Mouse (Mus musculus) macrophage (primary cell): ENCODE measurements around the gene Glce. TPM values are rescaled to one million over a fixed set of nuclear protein-coding genes. Genes with fewer than 3 reads are reported as not detected.
A peak's percentile ranks its signal among the peaks of the same experiment; 100 is the strongest.

Source experiments
- H3K27ac ChIP-seq: fragments of 350-480 bp; formaldehyde crosslinking; 2 replicates; pipeline ENCODE4 v1.9.0; 2021
- H3K36me3 ChIP-seq: fragments of 350-480 bp; formaldehyde crosslinking; 2 replicates; pipeline ENCODE4 v1.9.0; 2021; ENCODE audit errors: inconsistent target
- H3K4me3 ChIP-seq: fragments of 350-480 bp; formaldehyde crosslinking; 2 replicates; pipeline ENCODE4 v1.9.0; 2021; ENCODE audit errors: inconsistent target
- H3K79me2 ChIP-seq: fragments of 350-480 bp; formaldehyde crosslinking; 2 replicates; pipeline ENCODE4 v1.9.0; 2021; ENCODE audit errors: inconsistent target
- WGBS: methylation state at CpG from one replicate; pipeline ENCODE4 v1.1.7; 2026; ENCODE audit warnings: inconsistent platforms; ENCODE audit not compliant: missing documents; 5-methylcytosine and 5-hydroxymethylcytosine counted together
- polyA plus RNA-seq: library from polyadenylated mRNA; stranded (reverse); fragments of 250-400 nt; gene quantifications from 3 replicates; pipeline ENCODE4 v1.2.4, GENCODE M21; 2018; ENCODE audit warnings: inconsistent platforms
- total RNA-seq, 78 experiments: library from RNA; depleted of rRNA; stranded (reverse); fragments of 250-400 nt; gene quantifications; 1 replicate in 9 of 78; 2 replicates in 24 of 78; 3 replicates in 43 of 78; 4 replicates in 2 of 78; pipeline ENCODE4 v1.2.4; 2018; ENCODE audit warnings: inconsistent platforms in 56 of 78

The Glce gene
- 10 to 100 TPM in 17 of 26 experiments, 1 to 10 TPM in 9; 6.1 to 37.1 (median 11.5) TPM for total RNA-seq (2018; cell fraction: chromatin; rRNA removed)
- 10 to 100 TPM in 19 of 26 experiments, 1 to 10 TPM in 7; 7.9 to 19.3 (median 11.7) TPM for total RNA-seq (2018; cell fraction: cytosol; rRNA removed)
- total RNA-seq (2018; cell fraction: nucleus; rRNA removed), result 10 to 100 TPM; 11.2 to 29.1 (median 16.4) TPM
- 9.6 to 13.4 TPM (median 10.4 TPM) in 3 replicates for polyA plus RNA-seq

DNA sequence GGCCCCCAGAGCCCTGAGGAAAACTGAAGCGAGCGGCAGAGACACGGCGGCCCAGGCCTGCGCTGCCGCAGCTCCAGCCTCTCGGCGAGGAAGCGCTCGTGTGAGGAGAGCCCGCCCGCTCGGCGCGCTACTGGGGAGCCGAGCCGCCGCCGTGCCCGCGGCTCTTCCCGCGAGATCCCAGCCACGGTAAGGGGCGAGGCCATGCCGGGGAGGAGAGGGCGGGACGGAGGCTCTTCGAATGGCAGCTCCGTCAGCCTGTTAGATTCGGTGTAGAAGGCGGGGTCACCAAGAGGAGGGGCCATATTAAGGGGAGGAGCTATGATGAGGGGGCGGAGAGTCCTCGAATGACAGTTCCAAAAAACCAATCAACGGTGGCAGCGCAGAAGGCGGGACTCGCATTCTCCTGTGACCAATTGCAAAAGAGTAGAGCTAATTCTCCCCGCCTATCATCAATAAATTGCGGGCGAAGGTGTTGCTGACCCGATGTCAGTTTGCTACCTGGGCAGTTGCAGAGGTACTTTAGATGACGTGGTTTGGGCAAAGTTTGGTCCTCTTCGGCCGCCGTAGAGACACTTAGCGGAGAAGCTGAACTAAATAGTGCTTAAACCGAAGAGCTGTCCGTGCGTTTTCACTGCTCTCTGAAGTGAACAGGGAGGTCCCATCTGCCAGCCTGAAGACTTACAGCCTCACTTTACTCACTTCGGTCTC is at the start of gene Glce:
Glce (minus strand) TSS at position 148 of the 708 bp plus-strand sequence.
- H3K27ac ChIP-seq, result no peak within 1 kb of the TSS
- H3K4me3 ChIP-seq, result peak within 1 kb of the TSS; percentile 84
- no peaks in the 10 kb centered on the region for H3K36me3 ChIP-seq
- under 1% methylated on average over 44 of the region's 51 CpGs for WGBS
- no peaks in the 10 kb centered on the region for H3K79me2 ChIP-seq

- Histone ChIP-seq H3K79me2 (no peaks in the 10 kb centered on the region), H3K27ac (no peak overlapping the region), H3K36me3 (no peaks in the 10 kb centered on the region), H3K4me3 (no peak overlapping the region)
- WGBS, result 85% methylated on average over 3 of the region's 3 CpGs
Measured at GRCm38 (mm10) chr9:62172239-62172638, 49.8 kb upstream of the Glce start.

GRCm38 (mm10) chr9:62170921-62171320 is 48.5 kb upstream of the Glce start:
- Histone ChIP-seq H3K4me3 (no peak overlapping the region), H3K79me2 (no peaks in the 10 kb centered on the region), H3K36me3 (no peaks in the 10 kb centered on the region), H3K27ac (no peak overlapping the region)
- WGBS, result 84% methylated on average over 2 of the region's 2 CpGs

GRCm38 (mm10) chr9:62166621-62167020 is 44.2 kb upstream of the Glce start:
- H3K27ac ChIP-seq, result no peak overlapping the region
- H3K36me3 ChIP-seq, result no peaks in the 10 kb centered on the region
- H3K4me3 ChIP-seq, result no peak overlapping the region
- WGBS, result 86% methylated on average over 5 of the region's 5 CpGs
- no peaks in the 10 kb centered on the region for H3K79me2 ChIP-seq

DNA sequence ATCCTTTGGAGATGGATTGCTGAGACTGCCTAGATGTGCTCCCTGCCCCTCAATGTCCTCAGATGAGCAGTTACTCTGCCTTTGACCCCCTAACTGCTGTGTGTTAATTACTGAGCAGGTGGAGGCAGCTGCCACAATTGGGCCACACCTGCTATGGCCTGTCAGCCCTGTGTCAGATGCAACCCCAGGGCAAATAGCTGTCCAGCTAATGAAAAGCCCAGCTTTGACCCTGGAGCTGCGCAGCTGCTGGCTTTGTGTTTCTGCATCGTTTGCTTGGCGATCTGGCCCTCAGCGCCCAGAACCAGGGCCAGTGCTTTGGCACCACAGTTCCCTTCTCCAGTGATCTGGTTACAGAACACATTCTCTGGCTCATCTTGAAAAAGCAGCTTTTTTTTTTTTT is 43.7 kb upstream of the Glce start:
- Histone ChIP-seq H3K79me2 (no peaks in the 10 kb centered on the region), H3K4me3 (no peak overlapping the region), H3K36me3 (no peaks in the 10 kb centered on the region), H3K27ac (no peak overlapping the region)
- 98% methylated on average over 4 of the region's 4 CpGs for WGBS

DNA sequence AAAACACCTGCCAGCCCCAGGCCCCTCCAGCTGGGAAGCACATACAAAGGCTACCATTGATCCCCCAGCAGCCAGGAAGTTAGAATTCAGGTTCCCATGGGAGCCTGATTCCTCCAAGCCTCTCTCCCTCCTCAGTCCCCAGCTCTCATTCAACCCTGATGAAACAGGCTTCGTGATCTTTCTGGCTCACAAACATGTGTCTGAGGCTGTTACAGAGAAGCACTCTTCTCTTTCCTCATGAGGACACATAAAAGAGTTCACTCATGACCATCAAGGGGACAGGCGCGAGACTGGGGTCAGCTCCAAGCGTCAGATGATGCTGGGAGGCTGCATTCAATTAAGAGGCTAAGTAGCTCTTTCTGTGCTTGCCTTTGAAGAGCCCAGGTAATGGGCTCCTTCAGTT is 40.4 kb upstream of the Glce start:
- Histone ChIP-seq H3K79me2 (no peaks in the 10 kb centered on the region), H3K4me3 (no peak overlapping the region), H3K36me3 (no peaks in the 10 kb centered on the region), H3K27ac (no peak overlapping the region)
- WGBS, result 95% methylated on average over 4 of the region's 4 CpGs

- Histone ChIP-seq H3K4me3 (no peak overlapping the region), H3K36me3 (no peaks in the 10 kb centered on the region), H3K27ac (no peak overlapping the region), H3K79me2 (no peaks in the 10 kb centered on the region)
- WGBS, result 69% methylated on average over 6 of the region's 6 CpGs
Measured at GRCm38 (mm10) chr9:62160788-62161187, 38.3 kb upstream of the Glce start.

DNA sequence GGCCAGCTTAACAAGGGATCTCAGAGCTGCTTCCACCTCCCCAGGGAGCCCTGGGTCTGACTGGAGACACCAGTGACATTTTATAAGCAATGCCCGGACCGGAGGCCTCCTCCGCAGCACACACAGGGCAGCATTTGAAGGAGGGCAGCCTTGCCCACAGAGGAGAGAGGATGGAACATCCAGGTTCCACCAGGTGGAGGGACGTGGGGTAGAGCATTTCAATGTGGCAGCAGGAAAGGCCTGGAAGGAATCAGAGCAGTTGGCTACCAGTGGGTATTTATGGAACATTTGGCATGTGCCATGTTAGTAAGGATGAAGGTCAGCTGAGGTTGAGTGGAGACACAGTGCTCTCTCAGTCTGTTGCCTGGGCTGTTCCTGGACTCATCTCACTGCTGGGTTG is 36.3 kb upstream of the Glce start:
- no peak overlapping the region for H3K4me3 ChIP-seq
- H3K27ac ChIP-seq, result no peak overlapping the region
- WGBS, result 89% methylated on average over 4 of the region's 4 CpGs
- no peaks in the 10 kb centered on the region for H3K79me2 ChIP-seq
- no peaks in the 10 kb centered on the region for H3K36me3 ChIP-seq

GRCm38 (mm10) chr9:62155821-62156220 is 33.4 kb upstream of the Glce start:
- Histone ChIP-seq H3K27ac (no peak overlapping the region), H3K36me3 (no peaks in the 10 kb centered on the region), H3K79me2 (no peaks in the 10 kb centered on the region), H3K4me3 (no peak overlapping the region)
- WGBS, result 78% methylated on average over 4 of the region's 4 CpGs

DNA sequence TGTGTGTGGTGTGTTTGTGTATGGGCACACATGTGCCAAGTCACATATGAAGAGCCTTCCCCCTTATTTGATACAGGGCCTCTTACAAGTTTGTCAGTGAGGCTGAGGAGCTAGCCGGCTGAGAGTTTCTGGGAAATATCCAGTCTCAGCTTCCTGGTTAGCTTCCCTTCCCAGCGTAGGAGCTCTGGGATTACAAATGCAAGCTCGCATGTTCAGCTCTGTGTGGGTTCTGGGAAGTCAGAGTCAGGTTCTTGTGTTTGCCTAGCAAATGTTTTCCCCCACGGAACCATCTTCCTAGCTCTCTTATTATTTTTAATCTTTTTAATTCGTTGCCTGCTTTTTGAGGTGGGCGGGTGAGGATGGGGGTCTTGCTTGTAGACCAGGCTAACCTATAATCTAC is 32.9 kb upstream of the Glce start:
- no peak overlapping the region for H3K27ac ChIP-seq
- H3K79me2 ChIP-seq, result no peaks in the 10 kb centered on the region
- H3K4me3 ChIP-seq, result no peak overlapping the region
- 91% methylated on average over 6 of the region's 6 CpGs for whole genome bisulfite sequencing
- no peaks in the 10 kb centered on the region for H3K36me3 ChIP-seq

DNA sequence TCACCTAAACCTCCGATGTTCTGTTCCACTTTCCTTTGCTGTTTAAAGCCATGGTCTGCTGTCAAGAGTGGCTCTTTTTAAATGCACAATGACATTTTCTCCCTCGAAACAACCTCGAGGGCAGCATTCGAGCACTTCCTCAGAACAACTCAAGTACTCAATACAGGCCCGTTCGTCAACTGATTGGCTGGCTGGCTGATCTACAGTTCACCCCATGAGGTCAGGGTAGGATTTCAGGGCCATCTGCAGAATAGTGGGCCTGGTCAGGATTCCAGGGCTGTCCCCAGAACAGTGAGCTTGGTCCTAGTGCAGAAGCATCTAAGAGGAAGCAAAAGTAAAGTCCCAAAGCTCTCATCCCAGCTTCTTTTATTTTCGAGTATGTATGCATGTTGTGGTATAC is 32.5 kb upstream of the Glce start:
- Histone ChIP-seq H3K4me3 (no peak overlapping the region), H3K36me3 (no peaks in the 10 kb centered on the region), H3K27ac (no peak overlapping the region), H3K79me2 (no peaks in the 10 kb centered on the region)
- 84% methylated on average over 7 of the region's 7 CpGs for WGBS

GRCm38 (mm10) chr9:62154551-62154950 is 32.1 kb upstream of the Glce start:
- H3K36me3 ChIP-seq, result no peaks in the 10 kb centered on the region
- no peaks in the 10 kb centered on the region for H3K79me2 ChIP-seq
- no peak overlapping the region for H3K27ac ChIP-seq
- no peak overlapping the region for H3K4me3 ChIP-seq
- WGBS, result 96% methylated on average over 3 of the region's 3 CpGs

DNA sequence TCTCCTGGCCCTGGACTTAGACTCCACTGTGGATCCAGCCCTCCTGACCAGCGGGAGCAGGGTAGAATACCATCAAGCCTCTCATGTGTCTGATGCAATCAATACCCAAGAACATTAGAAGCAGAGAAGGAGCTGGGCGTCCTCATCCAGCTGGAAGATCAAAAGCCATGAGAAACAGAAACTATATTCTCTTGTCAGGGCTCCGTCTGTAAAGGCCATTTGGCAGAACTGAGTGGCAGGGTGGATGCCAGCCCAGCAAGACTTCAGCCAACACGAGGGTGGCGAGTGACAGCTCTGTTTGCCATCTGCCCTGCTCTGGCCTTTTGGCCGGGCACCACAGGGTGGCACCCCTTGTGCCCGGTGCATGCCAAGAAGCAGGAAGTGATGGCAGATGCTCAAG is 30.8 kb upstream of the Glce start:
- H3K36me3 ChIP-seq, result no peaks in the 10 kb centered on the region
- no peaks in the 10 kb centered on the region for H3K79me2 ChIP-seq
- 80% methylated on average over 7 of the region's 7 CpGs for WGBS
- H3K27ac ChIP-seq, result no peak overlapping the region
- no peak overlapping the region for H3K4me3 ChIP-seq

- 82% methylated on average over 2 of the region's 2 CpGs for WGBS
- H3K4me3 ChIP-seq, result no peak overlapping the region
- H3K27ac ChIP-seq, result no peak overlapping the region
- H3K79me2 ChIP-seq, result no peaks in the 10 kb centered on the region
- no peaks in the 10 kb centered on the region for H3K36me3 ChIP-seq
Measured at GRCm38 (mm10) chr9:62152506-62152905, 30.1 kb upstream of the Glce start.

DNA sequence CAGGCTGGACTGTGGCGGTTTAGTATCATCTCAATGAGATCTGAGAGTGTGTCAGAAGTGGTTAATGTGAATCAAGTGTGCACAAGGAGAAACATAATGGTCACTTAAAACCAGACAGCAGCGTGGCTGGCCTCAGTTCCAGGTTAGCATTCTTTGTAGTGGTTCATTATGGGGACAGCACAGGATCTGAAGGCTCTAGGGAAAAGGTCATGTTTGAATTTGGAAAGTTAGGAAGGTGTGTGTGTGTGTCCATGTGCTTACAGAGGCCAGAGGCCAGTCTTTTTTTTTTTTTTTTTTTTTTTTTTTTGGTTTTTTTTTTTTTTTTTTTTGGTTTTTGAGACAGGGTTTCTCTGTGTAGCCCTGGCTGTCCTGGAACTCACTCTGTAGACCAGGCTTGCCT is 22.7 kb upstream of the Glce start:
- 100% methylated on average over 2 of the region's 2 CpGs for WGBS

DNA sequence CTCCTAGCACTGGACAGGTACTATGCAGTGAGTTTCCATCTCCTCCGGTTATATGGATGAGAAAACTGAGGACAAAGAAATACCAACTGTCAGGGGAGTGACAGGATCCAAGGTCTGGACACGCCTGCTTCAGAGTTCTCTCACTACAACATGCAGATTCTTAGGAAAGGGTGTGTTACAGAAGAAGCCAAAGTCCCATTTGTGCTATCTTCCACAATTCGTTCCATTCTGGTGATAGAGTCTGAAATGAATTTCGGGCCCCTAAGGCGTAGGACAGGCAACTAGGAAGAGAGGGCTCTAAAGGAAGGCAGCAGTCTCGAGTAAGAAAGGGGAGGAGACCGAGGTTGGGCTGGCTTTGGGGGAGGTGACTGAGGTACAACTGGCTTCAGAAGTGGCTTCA is 21.0 kb upstream of the Glce start:
- 72% methylated on average over 7 of the region's 7 CpGs for WGBS
- Histone ChIP-seq H3K36me3 (no peaks in the 10 kb centered on the region), H3K27ac (no peak overlapping the region), H3K4me3 (no peak overlapping the region), H3K79me2 (no peaks in the 10 kb centered on the region)

More for the DNA sequence above, 22.7 kb upstream of the Glce start:
- Histone ChIP-seq H3K27ac (no peak overlapping the region), H3K79me2 (no peaks in the 10 kb centered on the region), H3K36me3 (no peaks in the 10 kb centered on the region), H3K4me3 (no peak overlapping the region)
